Mouse (Mus musculus) kidney, postnatal 25 days (tissue): ENCODE data around the gene E2f6.

Experiments
- DNase-seq, 2 experiments: peaks; one replicate each; pipeline ENCODE4 v3.0.0; 2021; ENCODE audit warnings: mixed read lengths in 2 of 2

The E2f6 gene

GRCm38 (mm10) chr12:16876667-16877066 is 65.9 kb downstream of the E2f6 start:
- DNase-seq = no peak

- peak; percentile 40 to 50 for DNase-seq
These were observed 66.4 kb downstream of the E2f6 start for GRCm38 (mm10) chr12:16877141-16877540.

- DNase-seq = no peak
These were observed 66.9 kb downstream of the E2f6 start for GRCm38 (mm10) chr12:16877679-16878078.

GRCm38 (mm10) chr12:16879369-16879768 is 68.6 kb downstream of the E2f6 start:
- no peak for DNase-seq

GRCm38 (mm10) chr12:16880077-16880476 is 69.3 kb downstream of the E2f6 start:
- DNase-seq = no peak

GRCm38 (mm10) chr12:16882442-16882841 is 71.7 kb downstream of the E2f6 start:
- no peak for DNase-seq

- DNase-seq = no peak
These were observed 72.3 kb downstream of the E2f6 start for GRCm38 (mm10) chr12:16883111-16883510.

GRCm38 (mm10) chr12:16884534-16884933 is 73.8 kb downstream of the E2f6 start:
- DNase-seq = no peak

- no peak for DNase-seq
These were observed 75.6 kb downstream of the E2f6 start for GRCm38 (mm10) chr12:16886354-16886753.
